Mouse (Mus musculus) hematopoietic stem cell, adult 5-6 weeks (primary cell): ENCODE data around the gene Sox1. TPM values are rescaled to one million over a fixed set of nuclear protein-coding genes. Genes with fewer than 3 reads are reported as not detected.

Source experiments
- ATAC-seq, 2 experiments: fragments of 125-278 bp in 1 of 2; replicated peaks in 1 of 2; 2 replicates each; pipeline ENCODE4 v1.8.0; 2016 to 2017; ENCODE audit warnings: inconsistent platforms in 2 of 2, mild to moderate bottlenecking in 2 of 2, moderate number of reproducible peaks in 2 of 2, low read depth in 1 of 2, moderate TSS enrichment in 1 of 2; ENCODE audit not compliant: low FRiP score in 2 of 2, poor library complexity in 2 of 2, severe bottlenecking in 2 of 2, insufficient read depth in 1 of 2, low TSS enrichment in 1 of 2
- total RNA-seq: library from RNA; stranded (forward); fragments of 172-1452, 232-1000 nt; gene quantifications from 2 replicates; pipeline ENCODE4 v1.2.3, GENCODE M21; 2017

Sox1 gene
- total RNA-seq, 1 experiment from 2014 or later, result not detected

DNA sequence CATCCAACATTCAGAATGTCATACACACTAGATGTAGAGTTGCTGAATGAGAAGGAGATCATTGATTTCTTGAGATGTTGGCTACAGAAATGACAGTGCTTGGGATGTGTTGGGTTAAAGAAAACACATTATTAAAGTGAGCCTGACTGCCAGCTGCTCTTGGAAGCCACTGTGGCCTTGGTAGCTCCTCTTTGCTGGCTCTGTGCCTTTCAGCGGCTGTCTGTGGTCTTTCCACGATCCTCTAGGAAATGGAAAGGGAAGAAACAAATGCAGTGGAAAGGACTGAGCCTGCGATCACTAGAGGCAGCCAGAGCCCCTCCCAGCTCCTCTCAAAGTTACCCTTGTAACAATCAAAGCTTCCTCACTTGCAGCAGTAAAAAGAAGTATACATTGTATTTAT, 39.7 kb downstream of the Sox1 start:
- ATAC-seq, result no peak

DNA sequence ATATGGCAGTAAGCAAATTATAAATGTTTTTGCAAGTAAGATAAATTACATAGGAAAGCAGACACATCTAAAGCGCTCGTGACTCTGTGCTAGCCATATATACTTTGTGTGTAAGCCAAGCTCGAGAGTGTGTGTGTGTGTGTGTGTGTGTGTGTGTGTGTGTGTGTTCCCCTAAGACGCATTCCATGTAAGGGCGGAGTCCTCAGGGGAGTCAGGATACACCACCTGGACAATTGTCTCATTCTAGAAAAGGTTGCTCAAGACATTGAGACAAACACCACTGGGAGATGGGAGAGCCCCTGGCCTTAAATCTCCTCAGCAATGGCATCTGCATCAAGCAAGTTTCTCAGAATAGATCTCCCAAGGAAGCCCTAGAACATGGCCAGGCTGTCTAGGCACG, 42.9 kb downstream of the Sox1 start:
- no peak for ATAC-seq

DNA sequence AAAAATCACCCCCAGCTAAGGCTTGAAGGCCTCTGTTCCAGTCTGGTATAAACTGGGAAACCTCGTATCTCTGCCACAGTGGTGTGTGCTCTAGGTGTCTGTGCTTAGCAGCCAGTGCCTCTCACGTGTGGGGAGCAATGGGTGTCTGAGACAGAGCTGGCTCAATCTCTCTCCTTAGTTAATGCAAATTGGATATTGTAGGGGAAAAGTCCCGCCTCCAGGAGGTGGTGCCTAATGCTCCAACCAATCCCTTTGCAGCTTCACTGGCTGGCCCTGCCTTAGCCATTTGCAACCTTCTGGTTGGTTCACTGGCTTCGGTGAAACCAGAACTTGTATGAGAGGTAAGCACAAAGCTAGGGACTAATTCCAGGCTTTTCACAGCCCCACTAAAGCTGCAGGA, 43.9 kb downstream of the Sox1 start:
- ATAC-seq, result no peak

DNA sequence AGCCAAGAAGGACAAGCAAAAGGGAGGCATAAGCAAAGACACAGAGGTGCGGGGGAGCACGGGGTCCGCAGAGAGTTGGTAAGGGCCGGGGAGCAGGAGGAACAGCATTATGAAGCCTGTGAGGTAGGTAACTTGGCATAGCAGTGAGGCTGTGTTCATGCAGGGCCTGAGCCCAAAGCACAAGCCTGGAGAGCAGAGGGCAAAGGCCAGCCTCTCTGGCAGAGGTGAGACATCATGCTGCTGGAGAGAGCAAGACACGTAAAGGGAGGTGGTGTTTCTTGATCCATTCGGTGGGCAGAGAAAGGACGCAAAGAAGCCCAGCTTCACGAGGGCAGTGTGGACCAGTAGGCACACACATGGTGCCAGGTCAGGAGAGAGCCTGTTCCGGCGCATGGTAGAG, 44.8 kb downstream of the Sox1 start:
- no peak for ATAC-seq

DNA sequence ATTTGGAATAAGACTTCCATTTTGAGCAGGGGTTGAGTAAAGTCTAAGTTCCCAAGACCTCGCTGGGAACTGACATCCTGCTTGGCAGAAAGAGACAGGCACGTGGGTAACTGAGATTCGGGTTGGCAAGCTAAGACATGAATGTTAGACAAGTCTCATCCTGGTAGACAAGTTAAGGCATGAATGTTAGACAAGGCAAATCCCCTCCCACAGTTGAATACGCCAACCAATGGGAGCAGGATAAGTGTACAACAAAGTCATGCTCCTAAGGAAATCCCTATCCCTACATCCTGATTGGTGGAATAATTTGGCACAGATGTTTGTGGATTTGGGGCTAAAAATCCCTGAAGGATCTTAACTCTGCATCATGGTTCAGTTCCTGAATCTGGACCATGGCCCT, 45.9 kb downstream of the Sox1 start:
- ATAC-seq, result no peak

DNA sequence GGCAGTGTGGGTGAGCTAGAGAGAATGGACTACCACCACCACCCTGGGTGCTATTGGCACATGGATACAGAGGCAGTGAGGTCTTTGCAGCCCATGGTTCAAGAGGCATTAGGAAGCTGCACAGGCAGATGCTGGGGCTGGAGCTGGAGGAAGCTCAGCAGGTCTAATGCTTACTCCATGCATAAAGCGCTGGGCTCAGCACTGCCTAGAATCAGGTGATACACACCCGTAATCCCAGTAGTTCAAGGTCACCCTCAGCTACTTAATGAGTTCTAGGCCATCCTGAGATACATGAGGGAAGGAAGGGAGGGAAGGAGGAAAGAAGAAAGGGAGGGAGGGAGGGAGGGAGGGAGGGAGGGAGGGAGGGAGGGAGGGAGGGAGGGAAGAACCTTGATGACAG, 50.2 kb downstream of the Sox1 start:
- ATAC-seq, result no peak

DNA sequence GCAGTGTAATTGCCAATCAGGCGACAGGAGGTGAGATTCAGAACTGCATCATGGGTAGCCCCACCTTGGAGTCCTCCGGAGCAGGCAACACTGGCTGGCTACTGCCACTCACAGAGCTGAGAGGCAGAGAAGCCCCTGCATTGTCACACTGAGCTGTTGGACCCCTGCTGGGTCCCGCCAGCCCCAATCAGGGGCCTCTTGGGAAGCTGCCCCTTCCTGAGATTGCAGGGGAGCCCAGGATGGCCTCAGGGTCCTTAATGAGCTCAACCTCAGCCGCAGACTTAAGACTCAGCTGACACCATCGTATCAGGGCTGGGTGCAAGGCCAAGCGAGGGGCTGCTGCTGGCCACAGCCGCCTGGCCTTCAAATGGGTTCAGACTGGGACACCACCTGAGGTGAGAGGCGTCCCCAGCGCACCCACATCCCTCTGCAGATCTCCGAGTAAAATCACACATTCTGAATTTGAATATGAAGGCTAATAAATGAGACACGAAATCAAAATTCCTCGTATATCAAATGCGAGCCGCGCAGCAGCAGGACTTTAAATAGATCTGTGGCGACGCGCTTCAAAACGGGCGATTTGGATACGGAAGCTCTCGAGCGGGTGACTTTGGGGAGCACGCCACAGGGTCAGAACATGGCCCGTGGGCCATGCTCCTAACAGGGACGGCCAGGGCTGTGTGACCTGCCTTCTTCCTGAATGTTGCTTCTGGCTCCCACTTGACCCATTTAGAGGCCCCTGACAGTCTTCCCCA, 51.0 kb downstream of the Sox1 start:
- no peak for ATAC-seq

Other genes starting within 250 kb of the Sox1 start
- gene A230072I06Rik, start 116.5 kb upstream of the Sox1 start, total RNA-seq, result not detected in 2 replicates
- gene Spaca7, start 177.7 kb downstream of the Sox1 start, total RNA-seq, result not detected in 2 replicates